Mouse (Mus musculus): ENCODE data around the gene Gm12248. TPM values are rescaled to one million over a fixed set of nuclear protein-coding genes. Genes with fewer than 3 reads are reported as not detected.

Gm12248 gene
- total RNA-seq, 2 experiments from 2014 or later: not detected

Other genes starting within 250 kb of the Gm12248 start
- gene Larp1, start 84.1 kb downstream of the Gm12248 start, total RNA-seq (2015; ENCODE audit: low replicate concordance): 24.0 and 31.6 TPM in 2 replicates
- gene Larp1, start 84.1 kb downstream of the Gm12248 start, total RNA-seq (2017; ENCODE audit: low replicate concordance): 13.2 and 13.4 TPM in 2 replicates
- 17.8 and 22.3 TPM in 2 replicates for gene Cnot8, start 11.0 kb upstream of the Gm12248 start, total RNA-seq (2015; ENCODE audit: low replicate concordance)
- gene Cnot8, start 11.0 kb upstream of the Gm12248 start, total RNA-seq (2017; ENCODE audit: low replicate concordance): 24.5 and 26.5 TPM in 2 replicates
- 2.9 and 3.1 TPM in 2 replicates for gene Gemin5, start 75.4 kb upstream of the Gm12248 start, total RNA-seq (2015; ENCODE audit: low replicate concordance)
- 2.0 and 3.6 TPM in 2 replicates for gene Gemin5, start 75.4 kb upstream of the Gm12248 start, total RNA-seq (2017; ENCODE audit: low replicate concordance)
- 24.0 and 27.7 TPM in 2 replicates for gene Mrpl22, start 78.5 kb upstream of the Gm12248 start, total RNA-seq (2015; ENCODE audit: low replicate concordance)
- 7.5 and 16.2 TPM in 2 replicates for gene Mrpl22, start 78.5 kb upstream of the Gm12248 start, total RNA-seq (2017; ENCODE audit: low replicate concordance)
- 16.3 and 19.9 TPM in 2 replicates for gene Igtp, start 106.4 kb upstream of the Gm12248 start, total RNA-seq (2015; ENCODE audit: low replicate concordance)
- 21.7 and 22.6 TPM in 2 replicates for gene Igtp, start 106.4 kb upstream of the Gm12248 start, total RNA-seq (2017; ENCODE audit: low replicate concordance)
- gene Irgm2, start 106.5 kb upstream of the Gm12248 start, total RNA-seq (2015; ENCODE audit: low replicate concordance): 17.7 and 21.3 TPM in 2 replicates
- 24.0 and 26.5 TPM in 2 replicates for gene Irgm2, start 106.5 kb upstream of the Gm12248 start, total RNA-seq (2017; ENCODE audit: low replicate concordance)
- gene 4930438A08Rik, start 181.7 kb upstream of the Gm12248 start, total RNA-seq (2015; ENCODE audit: low replicate concordance): 18.4 and 20.9 TPM in 2 replicates
- 11.7 and 16.9 TPM in 2 replicates for gene 4930438A08Rik, start 181.7 kb upstream of the Gm12248 start, total RNA-seq (2017; ENCODE audit: low replicate concordance)
- 1.5 and 4.6 TPM in 2 replicates for gene Zfp692, start 213.9 kb upstream of the Gm12248 start, total RNA-seq (2015; ENCODE audit: low replicate concordance)
- 3.8 and 3.9 TPM in 2 replicates for gene Zfp692, start 213.9 kb upstream of the Gm12248 start, total RNA-seq (2017; ENCODE audit: low replicate concordance)
- 15.0 and 31.9 TPM in 2 replicates for gene Zfp672, start 237.2 kb upstream of the Gm12248 start, total RNA-seq (2015; ENCODE audit: low replicate concordance)
- gene Zfp672, start 237.2 kb upstream of the Gm12248 start, total RNA-seq (2017; ENCODE audit: low replicate concordance): 28.5 and 31.1 TPM in 2 replicates
- gene Sh3bp5l, start 237.6 kb upstream of the Gm12248 start, total RNA-seq (2015; ENCODE audit: low replicate concordance): 13.6 and 20.0 TPM in 2 replicates
- gene Sh3bp5l, start 237.6 kb upstream of the Gm12248 start, total RNA-seq (2017; ENCODE audit: low replicate concordance): 31.9 and 94.6 TPM in 2 replicates

All from erythroblast, adult 5-6 weeks (primary cell).